15 mouse cellular contexts compared by ENCODE assay signal in genomic region chr9:121341832-121342231, GRCm38 (mm10). TPM values are rescaled to one million over a fixed set of nuclear protein-coding genes. Genes with fewer than 3 reads are reported as not detected.
DNase-seq lines count a peak whose midpoint lies in the region; ATAC-seq and TF ChIP-seq lines count a peak whose summit lies in the region.
"Had no signal": no experiment of that assay in that cellular context is flagged by ENCODE, and none has a peak within 500 bp of the region (broad histone marks: within the 10 kb centered on the region; RNA-seq: fewer than 3 reads in every experiment).

No protein-coding gene starts in this region.

- TF ChIP-seq CTCF in gastrocnemius, adult 2 months (IDR thresholded peaks at IDR 0.05) = no peak
- no peak for TF ChIP-seq CTCF in kidney, adult 2 months (conservative IDR thresholded peaks at IDR 0.05; ENCODE audit: insufficient read depth, insufficient read length, low read depth, low read length)
- no peak for TF ChIP-seq CTCF in small intestine, adult 2 months (IDR thresholded peaks at IDR 0.05; ENCODE audit: extremely low read depth, insufficient read length, insufficient replicate concordance, low read depth, low read length)

- H3K4me1 ChIP-seq in kidney, adult 2 months (ENCODE audit: control insufficient read depth, insufficient read depth, low read length) = peaks cover 48% of the 10 kb centered on the region
- H3K4me1 ChIP-seq in limb, embryonic 10.5 days = peaks cover 37% of the 10 kb centered on the region
- peaks cover 44% of the 10 kb centered on the region for H3K4me1 ChIP-seq in small intestine, adult 2 months (ENCODE audit: control insufficient read depth, insufficient read depth, insufficient read length, low read length)
- H3K4me1 ChIP-seq in forebrain, embryonic 16.5 days (replicated peaks; ENCODE audit: control insufficient read depth, insufficient read depth, low read length) = peaks cover 4% of the 10 kb centered on the region; the same call in 1 of the 2 replicates

- H3K27ac ChIP-seq in gastrocnemius, adult 2 months = peak overlapping the region; percentile 88
- H3K27ac ChIP-seq in kidney, adult 2 months (ENCODE audit: insufficient read depth, low read depth, low read length) = peak overlapping the region; percentile 54; the same call in 1 of the 2 replicates
- peak overlapping the region; percentile 68 for H3K27ac ChIP-seq in limb, embryonic 10.5 days
- peak overlapping the region; percentile 89 for H3K27ac ChIP-seq in small intestine, adult 2 months (ENCODE audit: insufficient read depth, low read depth, low read length)
- H3K27ac ChIP-seq in forebrain, embryonic 16.5 days (ENCODE audit: low read length) = no peak overlapping the region
- H3K27ac ChIP-seq: forebrain, embryonic 13.5 days; midbrain, embryonic 12.5 days had no signal

- peak; percentile 87 for DNase-seq in gastrocnemius, adult 2 months
- DNase-seq in gastrocnemius, postnatal 10 days = no peak
- DNase-seq in kidney, adult 2 months = no peak
- no peak for DNase-seq in kidney, adult 9 months
- peak; percentile 72 for DNase-seq in limb, embryonic 10.5 days (ENCODE audit: low spot score)
- no peak for DNase-seq in layer of hippocampus, postnatal 14 days (ENCODE audit: low spot score in 2 of 2)
- DNase-seq: cerebellum, postnatal 10 days; left cerebral cortex, postnatal 4 days; liver, postnatal 0 days; lung, postnatal 4 days; right cerebral cortex, postnatal 14 days had no signal

- intact Hi-C loops in gastrocnemius, adult 2 months (cut with DNase I) = no loop called here

- no peak overlapping the region for H3K9ac ChIP-seq in forebrain, embryonic 16.5 days (replicated peaks; ENCODE audit: low read depth, low read length)
- H3K9ac ChIP-seq: forebrain, embryonic 13.5 days; liver, postnatal 0 days; midbrain, embryonic 12.5 days had no signal

- no peak overlapping the region for H3K4me2 ChIP-seq in forebrain, embryonic 16.5 days (ENCODE audit: low read length)
- H3K4me2 ChIP-seq: forebrain, embryonic 13.5 days; midbrain, embryonic 12.5 days had no signal

- H3K9me3 ChIP-seq in limb, embryonic 10.5 days (replicated peaks) = no peaks in the 10 kb centered on the region
- H3K9me3 ChIP-seq in forebrain, embryonic 16.5 days (ENCODE audit: control insufficient read depth, low read length) = no peaks in the 10 kb centered on the region
- H3K9me3 ChIP-seq: forebrain, embryonic 13.5 days; midbrain, embryonic 12.5 days had no signal

- no peaks in the 10 kb centered on the region for H3K36me3 ChIP-seq in kidney, adult 2 months (ENCODE audit: control insufficient read depth, insufficient read depth, low read length)
- no peaks in the 10 kb centered on the region for H3K36me3 ChIP-seq in limb, embryonic 10.5 days
- peaks cover 3% of the 10 kb centered on the region; the same call in 1 of the 2 replicates for H3K36me3 ChIP-seq in small intestine, adult 2 months (ENCODE audit: control insufficient read depth, insufficient read depth, low read length)
- no peaks in the 10 kb centered on the region for H3K36me3 ChIP-seq in forebrain, embryonic 16.5 days (ENCODE audit: control insufficient read depth, insufficient read depth)
- H3K36me3 ChIP-seq: midbrain, embryonic 12.5 days had no signal

- TF ChIP-seq POLR2A in kidney, adult 2 months (IDR thresholded peaks at IDR 0.05; ENCODE audit: low read depth, low read length) = no peak
- no peak for TF ChIP-seq POLR2A in small intestine, adult 2 months (IDR thresholded peaks at IDR 0.05; ENCODE audit: low read depth, low read length)

- WGBS in kidney, adult 2 months = 62% methylated on average over 7 of the region's 7 CpGs
- WGBS in limb, embryonic 10.5 days = 43% methylated on average over 7 of the region's 7 CpGs
- 87% methylated on average over 7 of the region's 7 CpGs for WGBS in small intestine, adult 2 months
- 86% methylated on average over 7 of the region's 7 CpGs for WGBS in forebrain, embryonic 16.5 days

- ATAC-seq in forebrain, embryonic 16.5 days = no peak
- ATAC-seq: forebrain, embryonic 13.5 days; liver, postnatal 0 days had no signal

- H3K27me3 ChIP-seq in kidney, adult 2 months (replicated peaks; ENCODE audit: control insufficient read depth, insufficient read depth, low read length) = no peaks in the 10 kb centered on the region
- H3K27me3 ChIP-seq in limb, embryonic 10.5 days (ENCODE audit: low read depth, poor library complexity, severe bottlenecking) = no peaks in the 10 kb centered on the region
- no peaks in the 10 kb centered on the region for H3K27me3 ChIP-seq in small intestine, adult 2 months (ENCODE audit: control insufficient read depth, insufficient read depth, low read length)
- H3K27me3 ChIP-seq in forebrain, embryonic 16.5 days (replicated peaks; ENCODE audit: control insufficient read depth, insufficient read depth, low read length) = no peaks in the 10 kb centered on the region
- H3K27me3 ChIP-seq: forebrain, embryonic 13.5 days; midbrain, embryonic 12.5 days had no signal

- no peak overlapping the region for H3K4me3 ChIP-seq in gastrocnemius, adult 2 months
- H3K4me3 ChIP-seq in kidney, adult 2 months (ENCODE audit: insufficient read depth, low read depth, low read length) = no peak overlapping the region
- H3K4me3 ChIP-seq in limb, embryonic 10.5 days = no peak overlapping the region
- H3K4me3 ChIP-seq in small intestine, adult 2 months (ENCODE audit: low read depth, low read length) = no peak overlapping the region
- no peak overlapping the region for H3K4me3 ChIP-seq in forebrain, embryonic 16.5 days (replicated peaks; ENCODE audit: low read length)
- H3K4me3 ChIP-seq: forebrain, embryonic 13.5 days; midbrain, embryonic 12.5 days had no signal

RNA-seq across cellular contexts. Expression of gene Trak1, which starts 44.5 kb away (rescaled TPM):
- total RNA-seq in gastrocnemius, adult 2 months (2021) = 100 to 1,000 TPM; 156 to 204 TPM
- total RNA-seq in gastrocnemius, postnatal 10 days (2021) = 100 to 1,000 TPM; 203 to 207 TPM
- 65.1 and 65.2 TPM in 2 replicates for polyA plus RNA-seq in kidney, adult 2 months (2012; rRNA removed)
- 9.6 and 12.2 TPM in 2 replicates for polyA plus RNA-seq in limb, embryonic 10.5 days (2016; fragmentation: Nextera tagmentation; extraction: Ambion mirVana)
- 55.4 and 99.8 TPM in 2 replicates for polyA plus RNA-seq in small intestine, adult 2 months (2012; rRNA removed)
- 85.1 and 92.2 TPM in 2 replicates for polyA plus RNA-seq in forebrain, embryonic 16.5 days (2015; fragmentation: Nextera tagmentation; extraction: Ambion mirVana)
- total RNA-seq in layer of hippocampus, postnatal 14 days (2021) = 100 to 1,000 TPM; 230 to 235 TPM

Comparison
In these comparisons a context has a peak if more than half of its experiments do, and no peak if none do; other contexts are left out.
1. DNase-seq: peak in gastrocnemius, adult 2 months (single experiment) and limb, embryonic 10.5 days (single experiment); none in gastrocnemius, postnatal 10 days (single experiment), kidney, adult 2 months (single experiment), kidney, adult 9 months (single experiment) and layer of hippocampus, postnatal 14 days (0 of 2).